ENCODE assay signal across 13 mouse cellular contexts in the genomic region with DNA sequence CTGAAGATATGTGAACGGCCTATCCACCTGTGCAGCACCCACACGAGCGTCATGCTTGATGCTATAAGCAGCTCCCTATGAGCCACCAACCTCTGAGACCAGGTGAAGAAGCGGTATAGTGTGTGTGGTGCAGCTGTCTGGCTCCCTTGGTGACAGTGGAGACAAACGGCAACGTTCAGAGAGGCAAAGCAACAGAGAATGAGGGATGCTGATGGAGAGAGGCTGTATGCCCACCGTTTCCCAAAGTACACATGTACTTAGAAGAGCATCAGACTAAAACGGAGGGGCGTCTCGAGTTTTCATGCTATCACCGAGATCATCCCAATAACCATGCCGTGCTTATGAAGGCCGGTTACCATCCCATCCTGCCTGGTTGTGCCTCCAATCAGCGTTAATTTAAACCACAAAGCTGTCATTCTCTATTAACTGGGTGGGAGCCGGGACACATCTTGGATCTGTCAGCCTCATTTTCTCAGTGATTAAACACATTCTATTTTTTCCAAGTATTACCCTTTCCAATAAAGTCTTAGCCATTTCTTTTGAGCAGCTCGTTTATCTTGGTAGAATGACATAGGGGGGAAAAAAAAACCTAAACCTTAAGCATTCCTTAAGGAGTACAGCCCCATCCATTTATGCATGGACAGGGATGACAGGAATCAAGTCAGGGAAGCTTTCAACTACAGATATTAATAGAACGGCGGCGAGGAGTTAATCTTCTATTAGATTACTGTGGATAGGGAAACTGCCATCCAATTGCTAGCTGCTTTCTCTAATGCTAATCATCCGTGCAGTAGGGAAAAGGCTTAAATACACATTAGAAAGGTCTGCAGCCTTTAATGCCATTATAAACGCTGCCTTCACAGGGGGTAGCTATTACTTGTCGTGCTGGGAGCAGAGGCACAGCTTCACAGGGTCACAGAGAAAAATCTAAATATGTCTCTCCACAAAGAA.
DNase-seq lines count a peak whose midpoint lies in the region; ATAC-seq lines count a peak whose summit lies in the region.
"Had no signal": no experiment of that assay in that cellular context is flagged by ENCODE, and none has a peak within 500 bp of the region (broad histone marks: within the 10 kb centered on the region; RNA-seq: fewer than 3 reads in every experiment).

No protein-coding gene starts in this region.

- 42% methylated on average over 22 of the region's 22 CpGs for WGBS in hindbrain, embryonic 13.5 days
- WGBS in hindbrain, embryonic 10.5 days = 72% methylated on average over 22 of the region's 22 CpGs
- 26% methylated on average over 22 of the region's 22 CpGs for WGBS in forebrain, embryonic 14.5 days
- 27% methylated on average over 22 of the region's 22 CpGs for WGBS in midbrain, embryonic 13.5 days

- peaks cover 76% of the 10 kb centered on the region for H3K4me1 ChIP-seq in hindbrain, embryonic 13.5 days (replicated peaks)
- H3K4me1 ChIP-seq in hindbrain, embryonic 10.5 days (replicated peaks) = peaks cover 50% of the 10 kb centered on the region
- H3K4me1 ChIP-seq in forebrain, embryonic 14.5 days (ENCODE audit: control insufficient read depth, insufficient read depth, low read length) = peaks cover 48% of the 10 kb centered on the region
- H3K4me1 ChIP-seq in midbrain, embryonic 13.5 days (replicated peaks) = peaks cover 75% of the 10 kb centered on the region
- H3K4me1 ChIP-seq: liver, embryonic 15.5 days had no signal

- 0 out of 2 replicates have a peak overlapping the region, but pooled peaks have one; percentile 30 for H3K9ac ChIP-seq in hindbrain, embryonic 13.5 days
- H3K9ac ChIP-seq in forebrain, embryonic 14.5 days (ENCODE audit: low read length) = peak overlapping the region; percentile 46; the same call in 1 of the 2 replicates
- no peak overlapping the region; the same call in 1 of the 2 replicates for H3K9ac ChIP-seq in midbrain, embryonic 13.5 days (replicated peaks)
- H3K9ac ChIP-seq: limb, embryonic 13.5 days; liver, embryonic 15.5 days had no signal

- H3K4me3 ChIP-seq in hindbrain, embryonic 13.5 days = no peak overlapping the region
- H3K4me3 ChIP-seq in hindbrain, embryonic 10.5 days = no peak overlapping the region
- H3K4me3 ChIP-seq in forebrain, embryonic 14.5 days (ENCODE audit: low read depth, low read length) = no peak overlapping the region
- no peak overlapping the region for H3K4me3 ChIP-seq in midbrain, embryonic 13.5 days (replicated peaks)
- H3K4me3 ChIP-seq: limb, embryonic 13.5 days; liver, embryonic 15.5 days had no signal

- ATAC-seq in hindbrain, embryonic 13.5 days (ENCODE audit: low FRiP score) = peak; percentile 9; the same call in 1 of the 2 replicates
- ATAC-seq in forebrain, embryonic 14.5 days = peak; percentile 25; the same call in 1 of the 2 replicates
- ATAC-seq in midbrain, embryonic 13.5 days = peak; percentile 53
- ATAC-seq: inflammation-experienced regulatory T-cells, adult 6 months had no signal

- no peaks in the 10 kb centered on the region for H3K9me3 ChIP-seq in hindbrain, embryonic 13.5 days
- H3K9me3 ChIP-seq in hindbrain, embryonic 10.5 days = no peaks in the 10 kb centered on the region
- H3K9me3 ChIP-seq in forebrain, embryonic 14.5 days (replicated peaks; ENCODE audit: control insufficient read depth, low read length) = no peaks in the 10 kb centered on the region
- H3K9me3 ChIP-seq in midbrain, embryonic 13.5 days = no peaks in the 10 kb centered on the region
- H3K9me3 ChIP-seq: limb, embryonic 13.5 days; liver, embryonic 15.5 days had no signal

- H3K4me2 ChIP-seq in hindbrain, embryonic 13.5 days = peak overlapping the region; percentile 32
- H3K4me2 ChIP-seq in forebrain, embryonic 14.5 days (ENCODE audit: low read length) = peak overlapping the region; percentile 41
- peak overlapping the region; percentile 31 for H3K4me2 ChIP-seq in midbrain, embryonic 13.5 days (replicated peaks)
- H3K4me2 ChIP-seq: limb, embryonic 13.5 days; liver, embryonic 15.5 days had no signal

- H3K27me3 ChIP-seq in hindbrain, embryonic 13.5 days = peaks cover 15% of the 10 kb centered on the region; the same call in 1 of the 2 replicates
- peaks cover 26% of the 10 kb centered on the region for H3K27me3 ChIP-seq in hindbrain, embryonic 10.5 days (ENCODE audit: insufficient read depth, poor library complexity, severe bottlenecking)
- H3K27me3 ChIP-seq in forebrain, embryonic 14.5 days (replicated peaks; ENCODE audit: control insufficient read depth, insufficient read depth, low read length) = no peaks in the 10 kb centered on the region; the same call in 1 of the 2 replicates
- peaks cover 56% of the 10 kb centered on the region for H3K27me3 ChIP-seq in midbrain, embryonic 13.5 days
- H3K27me3 ChIP-seq: limb, embryonic 13.5 days; liver, embryonic 15.5 days had no signal

- no peak for DNase-seq in hindbrain, embryonic 10.5 days (ENCODE audit: low spot score)
- peak; percentile 69 for DNase-seq in forebrain, embryonic 14.5 days (ENCODE audit: low spot score)
- peak; percentile 33 for DNase-seq in retina, adult 2 months (ENCODE audit: low read depth, low spot score)
- DNase-seq in cerebellum, adult 8-10 months = no peak
- no peak for DNase-seq in frontal cortex, adult 2 months (ENCODE audit: extremely low spot score in 1 of 2, low spot score in 1 of 2)
- no peak for DNase-seq in cerebellum, postnatal 10 days
- DNase-seq: B cell, adult 2 months; right cerebral cortex, postnatal 25 days had no signal

- peak overlapping the region; percentile 77 for H3K27ac ChIP-seq in hindbrain, embryonic 13.5 days
- H3K27ac ChIP-seq in hindbrain, embryonic 10.5 days = no peak overlapping the region
- H3K27ac ChIP-seq in forebrain, embryonic 14.5 days (ENCODE audit: low read depth, low read length) = peak overlapping the region; percentile 82
- H3K27ac ChIP-seq in midbrain, embryonic 13.5 days = peak overlapping the region; percentile 81
- H3K27ac ChIP-seq: limb, embryonic 13.5 days; liver, embryonic 15.5 days had no signal

- no peaks in the 10 kb centered on the region for H3K36me3 ChIP-seq in hindbrain, embryonic 13.5 days
- H3K36me3 ChIP-seq in hindbrain, embryonic 10.5 days = no peaks in the 10 kb centered on the region
- H3K36me3 ChIP-seq in forebrain, embryonic 14.5 days (ENCODE audit: control insufficient read depth, insufficient read depth, low read length) = no peaks in the 10 kb centered on the region
- H3K36me3 ChIP-seq in midbrain, embryonic 13.5 days = no peaks in the 10 kb centered on the region
- H3K36me3 ChIP-seq: limb, embryonic 13.5 days; liver, embryonic 15.5 days had no signal

Comparison
In these comparisons a context has a peak if more than half of its experiments do, and no peak if none do; other contexts are left out.
1. DNase-seq: peak in forebrain, embryonic 14.5 days (single experiment) and retina, adult 2 months (single experiment); none in hindbrain, embryonic 10.5 days (single experiment), cerebellum, adult 8-10 months (single experiment), frontal cortex, adult 2 months (0 of 2) and cerebellum, postnatal 10 days (0 of 2).
2. Peak in every context shown above with its lines, with median percentiles within 50 percentile points of each other: ATAC-seq and H3K4me2 ChIP-seq.